Mouse (Mus musculus): ENCODE data around the gene Bmt2. TPM values are rescaled to one million over a fixed set of nuclear protein-coding genes. Genes with fewer than 3 reads are reported as not detected.

Gene Bmt2
- polyA plus RNA-seq, 1 experiment, result 1.2 TPM

Other genes starting within 250 kb of the Bmt2 start
- 4.1 and 5.0 TPM in 2 replicates for gene Tmem168, start 69.9 kb downstream of the Bmt2 start, polyA plus RNA-seq (2012; rRNA removed)
- 1.6 and 1.8 TPM in 2 replicates for gene Gpr85, start 162.0 kb upstream of the Bmt2 start, polyA plus RNA-seq (2012; rRNA removed)
- gene 2610001J05Rik, start 193.6 kb upstream of the Bmt2 start, polyA plus RNA-seq (2012; rRNA removed), result 26.4 and 37.2 TPM in 2 replicates